Mouse (Mus musculus) thymus, postnatal 4 days (tissue): Measurements from ENCODE around the gene Zfp217.

ENCODE experiments used
- DNase-seq: peaks from one replicate; pipeline ENCODE4 v3.0.0; 2021

Zfp217 gene

DNA sequence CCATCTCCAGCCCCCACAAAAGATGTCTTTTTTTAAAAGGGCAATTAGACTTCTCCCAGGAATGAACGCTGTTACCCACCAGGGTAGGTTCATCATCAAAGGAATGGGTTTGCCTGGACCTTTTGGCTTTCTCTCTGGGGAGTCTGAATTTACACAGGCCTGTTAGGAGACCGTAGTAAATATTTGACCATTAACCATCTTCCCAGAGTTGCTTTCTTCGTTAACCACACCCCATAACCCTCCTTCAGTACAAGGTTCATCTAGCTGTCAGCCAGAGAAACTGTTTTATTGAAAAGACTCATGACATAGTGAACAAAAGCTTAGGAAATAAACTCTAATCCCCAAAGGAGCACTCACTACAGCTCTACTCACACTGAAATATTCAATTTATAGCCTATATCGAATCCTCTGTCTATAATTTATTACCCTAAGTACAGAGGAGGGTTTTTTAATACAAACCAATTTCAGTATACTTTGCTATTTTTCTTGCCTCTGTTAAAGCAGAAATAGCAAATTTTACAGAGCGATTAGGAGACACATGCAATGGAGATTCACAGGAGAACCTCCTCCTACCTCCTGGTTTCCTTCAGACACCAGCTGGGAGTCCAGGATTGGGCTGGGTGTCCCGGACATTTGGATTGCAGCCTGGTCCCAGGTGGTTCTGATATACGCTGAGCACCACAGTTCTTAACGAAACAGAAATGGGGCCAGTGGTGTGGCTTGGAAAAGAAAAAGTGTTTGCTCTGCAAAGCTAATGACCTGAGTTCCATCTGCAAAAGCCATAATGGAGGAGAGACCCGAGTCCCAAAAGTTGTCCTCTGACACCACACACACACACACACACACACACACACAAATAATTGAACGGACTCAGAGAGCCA is 56.1 kb downstream of the Zfp217 start:
- DNase-seq = no peak

DNA sequence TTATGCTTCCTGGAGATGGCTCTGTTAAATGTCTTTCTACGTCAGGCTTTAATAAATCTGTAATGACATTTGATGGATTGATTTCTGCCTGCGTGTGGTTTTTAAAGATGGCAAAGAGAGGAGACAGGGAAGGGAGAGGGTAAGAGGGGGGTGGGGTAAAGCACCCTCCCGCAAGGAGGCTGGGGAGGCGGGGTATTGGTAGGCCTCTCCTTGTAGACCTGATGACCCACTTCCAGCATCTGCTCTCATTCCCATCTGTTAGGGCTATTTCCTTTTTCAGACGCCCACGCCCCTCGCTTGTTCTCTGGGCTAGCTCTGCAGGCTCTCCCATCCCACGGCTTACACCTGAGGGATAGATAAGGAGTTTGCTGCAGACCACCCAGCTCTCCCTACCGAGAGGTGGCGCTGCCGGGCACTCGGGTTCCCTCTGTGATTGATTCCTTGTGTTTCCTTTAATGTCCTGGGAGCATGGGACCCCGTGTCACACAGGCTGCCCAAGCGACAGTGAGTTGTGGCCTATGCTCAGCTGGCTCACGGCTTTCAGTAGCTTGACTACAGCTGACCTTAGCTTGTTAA is 69.4 kb downstream of the Zfp217 start:
- DNase-seq = peak; percentile 49

- no peak for DNase-seq
These were observed 69.9 kb downstream of the Zfp217 start for GRCm38 (mm10) chr2:170078041-170078440.

GRCm38 (mm10) chr2:170076941-170077490 is 70.9 kb downstream of the Zfp217 start:
- DNase-seq = no peak

- no peak for DNase-seq
These were observed 77.2 kb downstream of the Zfp217 start for GRCm38 (mm10) chr2:170070641-170071241.

- no peak for DNase-seq
These were observed 77.9 kb downstream of the Zfp217 start for GRCm38 (mm10) chr2:170069976-170070375.

- no peak for DNase-seq
These were observed 85.5 kb downstream of the Zfp217 start for GRCm38 (mm10) chr2:170062378-170062777.

GRCm38 (mm10) chr2:170060066-170060465 is 87.8 kb downstream of the Zfp217 start:
- DNase-seq = peak; percentile 80

DNA sequence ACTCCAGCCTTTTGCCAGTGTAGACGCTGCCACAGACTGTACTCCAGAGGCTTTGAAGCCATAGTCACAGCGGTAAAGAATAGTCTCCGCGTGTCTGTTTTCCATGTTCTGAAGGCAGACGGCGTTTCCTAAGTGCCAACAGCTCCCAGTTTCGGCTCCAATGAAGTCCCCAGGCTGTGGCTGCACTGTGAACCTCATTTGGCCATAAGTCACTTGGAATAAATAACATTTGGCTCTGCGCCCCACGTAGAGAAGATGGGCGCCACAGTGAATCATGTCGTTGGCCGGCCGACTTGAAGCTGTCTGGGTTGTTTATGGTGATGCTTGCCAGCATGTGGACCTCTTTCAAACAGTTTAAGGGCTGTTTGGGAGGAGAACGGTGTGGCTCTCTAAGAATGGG is 89.1 kb downstream of the Zfp217 start:
- no peak for DNase-seq
